ENCODE assay signal across 24 mouse cellular contexts in the genomic region with DNA sequence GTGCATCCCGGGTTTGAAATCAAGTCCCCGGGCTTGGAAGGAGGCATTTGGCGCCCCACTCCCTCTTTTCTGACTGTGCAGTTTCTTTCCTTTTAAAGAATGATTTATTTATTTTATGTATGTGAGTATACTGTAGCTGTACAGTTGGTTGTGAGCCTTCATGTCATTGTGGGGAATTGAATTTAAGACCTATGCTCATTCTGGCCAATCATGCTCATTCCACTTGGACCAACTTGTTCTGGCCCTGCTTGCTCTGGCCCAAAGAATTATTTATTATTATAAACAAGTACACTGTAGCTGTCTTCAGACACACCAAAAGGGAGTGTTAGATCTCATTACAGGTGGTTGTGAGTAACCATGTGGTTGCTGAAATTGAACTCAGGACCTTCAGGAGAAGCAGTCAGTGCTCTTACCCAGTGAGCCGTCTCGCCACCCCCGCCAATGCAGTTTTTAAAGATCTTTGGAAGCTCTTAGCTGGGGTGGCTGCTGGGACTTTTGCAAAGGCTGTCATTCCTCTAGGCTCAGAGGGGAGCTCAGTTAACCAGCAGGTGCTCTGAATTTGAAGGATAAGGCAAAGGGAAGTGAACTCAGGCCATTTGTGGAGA. TPM values are rescaled to one million over a fixed set of nuclear protein-coding genes. Genes with fewer than 3 reads are reported as not detected.
"Had no signal": no experiment of that assay in that cellular context is flagged by ENCODE, and none has a peak within 500 bp of the region (broad histone marks: within the 10 kb centered on the region; RNA-seq: fewer than 3 reads in every experiment).

No protein-coding gene starts in this region.

- H3K36me3 ChIP-seq: neural tube, embryonic 13.5 days; neural tube, embryonic 15.5 days; stomach, embryonic 15.5 days had no signal

- H3K4me1 ChIP-seq: neural tube, embryonic 13.5 days; neural tube, embryonic 15.5 days; stomach, embryonic 15.5 days had no signal

- H3K9ac ChIP-seq: neural tube, embryonic 13.5 days; neural tube, embryonic 15.5 days; stomach, embryonic 15.5 days had no signal

- H3K27ac ChIP-seq: neural tube, embryonic 13.5 days; neural tube, embryonic 15.5 days; stomach, embryonic 15.5 days; stomach, postnatal 0 days had no signal

- H3K4me2 ChIP-seq: neural tube, embryonic 13.5 days; neural tube, embryonic 15.5 days; stomach, embryonic 15.5 days had no signal

- H3K4me3 ChIP-seq: neural tube, embryonic 13.5 days; neural tube, embryonic 15.5 days; stomach, embryonic 15.5 days had no signal

- DNase-seq: retina, postnatal 1 day; right cerebral cortex, adult 18-20 months; right cerebral cortex, postnatal 14 days; right cerebral cortex, postnatal 25 days; right cerebral cortex, postnatal 4 days; spleen, adult 18-20 months; thymus, adult 18-20 months; thymus, adult 2 months; thymus, postnatal 14 days; thymus, postnatal 25 days; thymus, postnatal 36 days; thymus, postnatal 4 days had no signal

- H3K27me3 ChIP-seq: neural tube, embryonic 13.5 days; neural tube, embryonic 15.5 days; stomach, embryonic 15.5 days had no signal

- H3K9me3 ChIP-seq: neural tube, embryonic 13.5 days; neural tube, embryonic 15.5 days; stomach, embryonic 15.5 days had no signal

RNA-seq across cellular contexts. Expression of a gene that starts 6.2 kb away (rescaled TPM):
- polyA plus RNA-seq: neural tube, embryonic 14.5 days; stomach, embryonic 14.5 days had no signal

RNA-seq across cellular contexts. Expression of a gene that starts 48.0 kb away (rescaled TPM):
- total RNA-seq: neutrophil, adult 5-6 weeks had no signal
- polyA plus RNA-seq: neural tube, embryonic 13.5 days; neural tube, embryonic 14.5 days; neural tube, embryonic 15.5 days; small intestine, adult 2 months; spleen, adult 2 months; stomach, embryonic 14.5 days; stomach, embryonic 15.5 days; stomach, embryonic 16.5 days; stomach, postnatal 0 days; thymus, adult 2 months; thymus, postnatal 0 days; urinary bladder, adult 2 months had no signal
